Mouse (Mus musculus) forebrain, embryonic 12.5 days (tissue): ENCODE data around the gene Fdxacb1. TPM values are rescaled to one million over a fixed set of nuclear protein-coding genes. Genes with fewer than 3 reads are reported as not detected.

Experiments used
- ATAC-seq: fragments of 200-750 bp; cut with Nextera tagmentation; 2 replicates; pipeline ENCODE4 v1.8.0; 2017; ENCODE audit warnings: moderate TSS enrichment; ENCODE audit not compliant: low FRiP score
- H3K27ac ChIP-seq: fragments of 300-500 bp; sonication (generic); 2 replicates; pipeline ENCODE4 v1.5.1; 2016; ENCODE audit warnings: mild to moderate bottlenecking
- H3K27me3 ChIP-seq: fragments of 300-500 bp; sonication (generic); 2 replicates; pipeline ENCODE4 v1.6.1; 2016; ENCODE audit warnings: mild to moderate bottlenecking
- H3K36me3 ChIP-seq: fragments of 300-500 bp; sonication (generic); replicated peaks from 2 replicates; pipeline ENCODE4 v1.6.1; 2016; ENCODE audit warnings: mild to moderate bottlenecking
- H3K4me1 ChIP-seq: fragments of 300-500 bp; sonication (generic); 2 replicates; pipeline ENCODE4 v1.6.1; 2016
- H3K4me2 ChIP-seq: fragments of 300-500 bp; sonication (generic); 2 replicates; pipeline ENCODE4 v1.6.1; 2016; ENCODE audit warnings: mild to moderate bottlenecking, moderate library complexity
- H3K4me3 ChIP-seq: fragments of 300-500 bp; sonication (generic); replicated peaks from 2 replicates; pipeline ENCODE4 v1.5.1; 2016; ENCODE audit warnings: mild to moderate bottlenecking
- H3K9ac ChIP-seq: fragments of 300-500 bp; sonication (generic); 2 replicates; pipeline ENCODE4 v1.6.1; 2016; ENCODE audit warnings: mild to moderate bottlenecking
- H3K9me3 ChIP-seq: fragments of 300-500 bp; sonication (generic); 2 replicates; pipeline ENCODE4 v1.6.1; 2016
- WGBS: fragments of 180-500 bp; shearing (Covaris S2); methylation state at CpG from one replicate; pipeline ENCODE4 v1.1.7; 2016; 5-methylcytosine and 5-hydroxymethylcytosine counted together
- polyA plus RNA-seq: library from polyadenylated mRNA; unstranded; fragments of >200 nt; fragmentation: Nextera tagmentation; extraction: Ambion mirVana; gene quantifications from 2 replicates; pipeline ENCODE4 v1.2.1, GENCODE M21; 2016

Fdxacb1 gene
- polyA plus RNA-seq, 1 experiment from 2014 or later = 10.6 TPM

- WGBS = 97% methylated on average over 4 of the region's 4 CpGs
These were observed 47.6 kb downstream of the Fdxacb1 start for GRCm38 (mm10) chr9:50815666-50816065.

GRCm38 (mm10) chr9:50816512-50816911 is 48.5 kb downstream of the Fdxacb1 start:
- H3K4me2 ChIP-seq = no peak overlapping the region
- no peak for ATAC-seq
- no peak overlapping the region for H3K27ac ChIP-seq
- H3K9ac ChIP-seq = no peak overlapping the region
- no peaks in the 10 kb centered on the region for H3K4me1 ChIP-seq
- no peak overlapping the region for H3K4me3 ChIP-seq
- no peaks in the 10 kb centered on the region for H3K27me3 ChIP-seq
- H3K36me3 ChIP-seq = peaks cover 32% of the 10 kb centered on the region
- WGBS = 94% methylated on average over 1 of the region's 1 CpGs
- H3K9me3 ChIP-seq = no peaks in the 10 kb centered on the region

More at GRCm38 (mm10) chr9:50815666-50816065, 47.6 kb downstream of the Fdxacb1 start:
- no peaks in the 10 kb centered on the region for H3K9me3 ChIP-seq
- ATAC-seq = no peak
- H3K9ac ChIP-seq = no peak overlapping the region
- H3K27me3 ChIP-seq = no peaks in the 10 kb centered on the region
- H3K36me3 ChIP-seq = peaks cover 37% of the 10 kb centered on the region
- no peak overlapping the region for H3K4me3 ChIP-seq
- H3K27ac ChIP-seq = no peak overlapping the region
- H3K4me2 ChIP-seq = no peak overlapping the region
- no peaks in the 10 kb centered on the region for H3K4me1 ChIP-seq

- Histone ChIP-seq H3K4me2 (no peak overlapping the region), H3K4me1 (no peaks in the 10 kb centered on the region), H3K36me3 (peaks cover 37% of the 10 kb centered on the region), H3K9me3 (no peaks in the 10 kb centered on the region), H3K4me3 (no peak overlapping the region), H3K9ac (no peak overlapping the region), H3K27me3 (no peaks in the 10 kb centered on the region), H3K27ac (no peak overlapping the region)
- no peak for ATAC-seq
- 95% methylated on average over 6 of the region's 6 CpGs for WGBS
These were observed 50.0 kb downstream of the Fdxacb1 start for GRCm38 (mm10) chr9:50818050-50818449.

GRCm38 (mm10) chr9:50819716-50820115 is 51.7 kb downstream of the Fdxacb1 start:
- ATAC-seq = no peak
- Histone ChIP-seq H3K36me3 (peaks cover 39% of the 10 kb centered on the region), H3K27ac (no peak overlapping the region), H3K27me3 (no peaks in the 10 kb centered on the region), H3K4me2 (no peak overlapping the region), H3K9me3 (no peaks in the 10 kb centered on the region), H3K4me1 (no peaks in the 10 kb centered on the region), H3K4me3 (no peak overlapping the region), H3K9ac (no peak overlapping the region)
- 89% methylated on average over 6 of the region's 6 CpGs for WGBS

- Histone ChIP-seq H3K27me3 (no peaks in the 10 kb centered on the region), H3K4me3 (no peak overlapping the region), H3K4me2 (no peak overlapping the region), H3K9ac (no peak overlapping the region), H3K36me3 (peaks cover 34% of the 10 kb centered on the region), H3K9me3 (no peaks in the 10 kb centered on the region), H3K4me1 (no peaks in the 10 kb centered on the region), H3K27ac (no peak overlapping the region)
- no peak for ATAC-seq
- 89% methylated on average over 6 of the region's 6 CpGs for WGBS
These were observed 53.6 kb downstream of the Fdxacb1 start for GRCm38 (mm10) chr9:50821651-50822050.

GRCm38 (mm10) chr9:50822216-50822615 is 54.2 kb downstream of the Fdxacb1 start:
- Histone ChIP-seq H3K4me1 (no peaks in the 10 kb centered on the region), H3K4me2 (no peak overlapping the region), H3K9me3 (no peaks in the 10 kb centered on the region), H3K4me3 (no peak overlapping the region), H3K27ac (no peak overlapping the region), H3K36me3 (peaks cover 33% of the 10 kb centered on the region), H3K27me3 (no peaks in the 10 kb centered on the region), H3K9ac (no peak overlapping the region)
- no peak for ATAC-seq
- 93% methylated on average over 5 of the region's 5 CpGs for WGBS

Other genes with a start within 250 kb of the Fdxacb1 start
- gene Pts, start 239.5 kb upstream of the Fdxacb1 start, polyA plus RNA-seq = 95.4 and 96.2 TPM in 2 replicates
- 12.3 and 16.1 TPM in 2 replicates for gene Il18, start 213.4 kb upstream of the Fdxacb1 start, polyA plus RNA-seq
- 0.46 and 0.56 TPM in 2 replicates for gene Bco2, start 213.1 kb upstream of the Fdxacb1 start, polyA plus RNA-seq
- 0.32 and 0.33 TPM in 2 replicates for gene Tex12, start 206.9 kb upstream of the Fdxacb1 start, polyA plus RNA-seq
- 219 and 221 TPM in 2 replicates for gene Sdhd, start 164.4 kb upstream of the Fdxacb1 start, polyA plus RNA-seq
- 385 and 386 TPM in 2 replicates for gene Timm8b, start 164.3 kb upstream of the Fdxacb1 start, polyA plus RNA-seq
- gene Pih1d2, start 150.9 kb upstream of the Fdxacb1 start, polyA plus RNA-seq = 8.2 and 8.7 TPM in 2 replicates
- gene Nkapd1, start 150.8 kb upstream of the Fdxacb1 start, polyA plus RNA-seq = 27.0 and 28.3 TPM in 2 replicates
- gene Dlat, start 108.5 kb upstream of the Fdxacb1 start, polyA plus RNA-seq = 43.4 and 48.3 TPM in 2 replicates
- gene Dixdc1, start 28.7 kb upstream of the Fdxacb1 start, polyA plus RNA-seq = 18.2 and 18.6 TPM in 2 replicates
- gene 2310030G06Rik, start 21.7 kb upstream of the Fdxacb1 start, polyA plus RNA-seq = 0.88 and 1.6 TPM in 2 replicates
- 3.9 and 6.5 TPM in 2 replicates for gene Cryab, start 16.9 kb upstream of the Fdxacb1 start, polyA plus RNA-seq
- gene Hspb2, start 15.9 kb upstream of the Fdxacb1 start, polyA plus RNA-seq = 0.54 TPM in 1 of 2 replicates, not detected in the other
- gene Alg9, start 6.8 kb downstream of the Fdxacb1 start, polyA plus RNA-seq = 38.0 and 40.6 TPM in 2 replicates
- gene 1110032A03Rik, start 7.3 kb downstream of the Fdxacb1 start, polyA plus RNA-seq = 35.6 and 38.0 TPM in 2 replicates
- 109 and 112 TPM in 2 replicates for gene Ppp2r1b, start 77.1 kb downstream of the Fdxacb1 start, polyA plus RNA-seq
- 14.9 and 16.2 TPM in 2 replicates for gene Sik2, start 240.8 kb downstream of the Fdxacb1 start, polyA plus RNA-seq